Mouse (Mus musculus): ENCODE results near the gene Tmem178b. TPM values are rescaled to one million over a fixed set of nuclear protein-coding genes. Genes with fewer than 3 reads are reported as not detected.

Gene Tmem178b
- polyA plus RNA-seq, 1 experiment from 2014 or later: 18.2 TPM

DNA sequence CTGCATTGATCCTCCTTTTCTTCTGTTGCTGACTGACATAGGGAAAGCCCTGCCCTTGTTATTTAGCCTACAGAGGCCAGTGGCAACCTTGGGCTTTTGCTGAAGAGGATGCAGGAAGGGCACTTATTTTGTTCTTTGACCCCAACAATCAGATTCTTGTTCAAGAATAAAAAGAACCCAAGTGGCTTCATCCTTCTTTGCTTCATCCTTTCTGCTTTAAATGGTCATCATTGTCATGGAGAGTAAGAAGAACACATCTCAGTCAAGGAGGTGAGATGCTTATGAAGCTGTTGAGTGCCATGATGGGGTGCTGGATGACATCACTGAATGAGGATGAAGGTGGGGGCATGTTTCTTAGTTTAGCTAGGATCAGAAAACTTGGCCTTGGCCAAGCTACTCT, 159.8 kb downstream of the Tmem178b start:
- H3K9me3 ChIP-seq: no peaks in the 10 kb centered on the region

DNA sequence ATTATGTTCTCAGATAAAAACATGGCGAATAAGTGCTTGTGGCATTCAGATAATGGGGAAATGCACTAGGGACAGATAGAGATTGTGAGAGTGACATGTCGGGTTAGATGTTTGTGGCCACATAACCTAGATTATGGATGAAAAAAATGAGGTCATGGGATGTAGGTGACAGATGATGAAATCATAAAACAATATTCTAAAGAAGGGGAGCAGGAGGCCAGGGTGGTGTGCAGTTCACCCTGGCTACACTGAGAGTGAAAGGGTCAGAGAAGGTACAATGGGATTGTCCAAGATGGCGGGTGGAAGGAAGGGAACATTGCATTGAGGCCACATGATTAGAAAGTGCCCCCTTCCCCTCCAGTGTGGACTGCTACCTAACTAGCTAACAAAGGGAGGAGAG, 160.9 kb downstream of the Tmem178b start:
- Histone ChIP-seq H3K27ac (replicated peaks) (no peak overlapping the region), H3K4me3 (no peak overlapping the region), H3K9ac (replicated peaks) (no peak overlapping the region), H3K27me3 (no peaks in the 10 kb centered on the region), H3K9me3 (no peaks in the 10 kb centered on the region), H3K4me1 (peaks cover 3% of the 10 kb centered on the region; the same call in 1 of the 2 replicates), H3K4me2 (replicated peaks) (no peak overlapping the region), H3K36me3 (no peaks in the 10 kb centered on the region)
- no peak for ATAC-seq (ENCODE audit: low FRiP score, low read depth)
- WGBS: 92% methylated on average over 3 of the region's 3 CpGs

More for the DNA sequence above, 159.8 kb downstream of the Tmem178b start:
- Histone ChIP-seq H3K9ac (replicated peaks) (no peak overlapping the region), H3K4me3 (no peak overlapping the region), H3K27ac (replicated peaks) (no peak overlapping the region), H3K27me3 (no peaks in the 10 kb centered on the region), H3K4me2 (replicated peaks) (no peak overlapping the region), H3K36me3 (no peaks in the 10 kb centered on the region), H3K4me1 (peaks cover 3% of the 10 kb centered on the region; the same call in 1 of the 2 replicates)
- ATAC-seq (ENCODE audit: low FRiP score, low read depth): no peak

DNA sequence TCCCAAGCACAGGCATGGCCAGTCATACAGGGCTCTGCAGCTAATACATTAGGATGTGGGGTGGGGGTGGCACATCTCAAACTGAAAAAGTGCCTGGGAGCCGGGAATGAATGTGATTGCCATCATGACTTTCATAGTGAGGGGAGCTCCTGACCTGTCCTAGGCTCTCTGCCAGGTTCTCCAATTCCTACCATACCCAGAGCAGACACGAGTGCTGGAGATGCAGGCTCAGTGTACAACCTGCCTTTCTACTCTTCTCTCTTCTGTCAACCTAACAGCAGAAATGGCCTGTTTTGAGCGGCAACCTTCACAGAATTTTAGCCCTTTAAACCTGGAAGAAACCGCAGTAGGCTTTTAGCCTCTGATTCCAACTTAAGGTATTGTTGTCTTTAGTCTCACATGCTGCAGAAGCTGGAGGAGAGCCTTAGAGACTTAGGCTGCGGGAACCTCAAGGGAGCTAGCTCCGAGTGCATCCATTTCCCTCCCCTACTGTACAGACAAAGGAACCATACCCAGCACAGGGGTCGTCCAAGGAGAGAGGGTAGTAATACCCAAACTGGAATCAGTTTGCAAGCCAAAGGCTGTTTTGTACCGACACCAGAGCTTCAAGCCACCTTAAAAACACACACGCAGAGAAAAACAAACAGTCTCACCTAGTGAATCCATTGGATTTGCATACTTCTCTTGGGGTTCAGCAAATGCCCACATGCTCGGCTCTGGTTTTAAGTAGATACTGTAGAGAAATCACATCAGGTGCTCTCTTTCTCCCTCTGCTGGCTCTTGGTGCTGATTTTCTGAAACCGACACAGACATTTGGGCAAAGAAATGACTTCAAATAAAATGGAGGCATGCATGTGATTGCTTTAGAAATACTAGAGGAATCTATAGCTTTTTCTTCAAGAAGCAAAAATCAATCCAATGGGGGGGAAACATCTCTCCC, 176.2 kb downstream of the Tmem178b start:
- WGBS: 32% methylated on average over 11 of the region's 11 CpGs
- peak overlapping the region; percentile 89 for H3K27ac ChIP-seq (replicated peaks)
- peak overlapping the region; percentile 30 for H3K4me2 ChIP-seq (replicated peaks)
- H3K4me3 ChIP-seq: no peak overlapping the region
- no peaks in the 10 kb centered on the region for H3K36me3 ChIP-seq
- H3K9me3 ChIP-seq: no peaks in the 10 kb centered on the region
- H3K27me3 ChIP-seq: peaks cover 6% of the 10 kb centered on the region; the same call in 1 of the 2 replicates
- peaks cover 19% of the 10 kb centered on the region for H3K4me1 ChIP-seq
- peak overlapping the region; percentile 20; the same call in 1 of the 2 replicates for H3K9ac ChIP-seq (replicated peaks)
- peak; percentile 79 for ATAC-seq (ENCODE audit: low FRiP score, low read depth)

DNA sequence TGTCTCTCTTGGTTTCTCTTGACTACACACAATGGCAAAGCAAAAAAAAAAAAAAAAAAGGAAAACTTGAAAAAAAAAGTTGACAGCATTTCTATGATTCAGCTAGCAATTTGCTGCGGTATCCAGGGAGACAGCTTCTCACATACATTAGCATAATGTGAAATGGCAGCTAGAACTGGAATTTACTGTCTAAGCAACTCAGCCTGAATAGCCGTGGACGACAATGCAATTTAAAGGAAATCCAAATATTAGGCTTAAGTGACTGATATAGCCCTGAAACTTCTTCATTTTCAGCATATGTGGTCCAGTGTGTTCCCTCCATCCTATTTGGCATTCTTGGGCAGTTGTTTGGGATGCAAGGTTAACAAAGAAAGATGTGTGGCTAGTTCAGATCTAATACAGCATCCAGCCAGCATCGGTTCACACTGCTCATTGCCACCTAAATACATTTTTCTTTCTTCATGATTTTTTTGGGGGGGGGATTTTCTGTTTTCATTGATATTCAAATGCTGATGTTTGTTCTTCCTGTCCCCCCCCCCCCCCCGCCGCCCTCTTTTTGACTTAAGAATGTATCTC, 176.9 kb downstream of the Tmem178b start:
- peak; percentile 92 for ATAC-seq (ENCODE audit: low FRiP score, low read depth)
- Histone ChIP-seq H3K4me1 (peaks cover 19% of the 10 kb centered on the region), H3K9ac (replicated peaks) (no peak overlapping the region)

DNA sequence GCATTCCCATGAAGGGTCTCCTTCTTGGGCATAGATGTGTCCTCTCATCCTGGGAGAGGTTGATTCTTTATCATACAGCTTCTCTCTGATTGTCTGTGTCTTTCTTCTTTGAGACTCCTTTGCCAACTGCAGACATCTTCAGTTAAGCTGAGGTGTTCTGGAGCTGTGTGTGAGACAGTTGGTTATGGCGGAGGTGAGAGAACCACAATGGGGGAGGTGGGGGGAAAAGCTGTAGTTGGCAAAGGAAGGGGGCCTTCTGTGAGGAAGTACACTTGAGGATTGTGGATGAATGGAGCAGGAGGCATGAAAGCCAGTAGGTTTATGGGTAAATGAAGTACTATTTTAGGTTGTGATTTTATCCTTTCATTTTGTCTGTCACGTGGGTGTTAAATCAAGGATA, 178.6 kb downstream of the Tmem178b start:
- ATAC-seq (ENCODE audit: low FRiP score, low read depth): no peak
- Histone ChIP-seq H3K9me3 (no peaks in the 10 kb centered on the region), H3K27ac (replicated peaks) (no peak overlapping the region), H3K9ac (replicated peaks) (no peak overlapping the region), H3K4me2 (replicated peaks) (no peak overlapping the region), H3K4me1 (peaks cover 19% of the 10 kb centered on the region), H3K27me3 (peaks cover 6% of the 10 kb centered on the region; the same call in 1 of the 2 replicates), H3K4me3 (no peak overlapping the region), H3K36me3 (no peaks in the 10 kb centered on the region)
- 97% methylated on average over 2 of the region's 2 CpGs for WGBS

More for the DNA sequence above, 176.9 kb downstream of the Tmem178b start:
- peaks cover 6% of the 10 kb centered on the region; the same call in 1 of the 2 replicates for H3K27me3 ChIP-seq
- H3K9me3 ChIP-seq: no peaks in the 10 kb centered on the region
- 43% methylated on average over 6 of the region's 6 CpGs for WGBS
- H3K4me2 ChIP-seq (replicated peaks): peak overlapping the region; percentile 30; the same call in 1 of the 2 replicates
- no peak overlapping the region for H3K4me3 ChIP-seq
- H3K36me3 ChIP-seq: no peaks in the 10 kb centered on the region
- peak overlapping the region; percentile 89 for H3K27ac ChIP-seq (replicated peaks)

DNA sequence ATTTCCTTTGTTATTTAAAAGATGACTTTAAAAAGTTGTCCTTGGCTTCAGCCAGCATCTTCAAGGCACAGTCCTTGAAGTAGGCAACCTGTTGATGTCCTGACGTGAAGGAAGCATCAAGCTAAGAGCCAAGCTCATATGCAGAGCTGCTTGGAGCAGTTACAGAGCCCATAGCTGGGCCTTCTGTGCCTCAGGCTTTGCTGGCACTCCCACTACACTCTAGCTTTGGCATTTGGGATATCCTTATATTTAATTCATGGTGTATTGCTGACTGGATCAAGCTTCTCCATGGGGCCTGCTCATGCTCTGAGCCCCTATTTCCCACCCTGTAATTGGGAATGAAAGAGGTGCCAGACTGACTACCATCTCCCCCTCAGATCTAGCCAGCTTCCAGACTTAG, 179.5 kb downstream of the Tmem178b start:
- no peak overlapping the region for H3K4me3 ChIP-seq
- no peak overlapping the region for H3K9ac ChIP-seq (replicated peaks)
- ATAC-seq (ENCODE audit: low FRiP score, low read depth): no peak
- peaks cover 6% of the 10 kb centered on the region; the same call in 1 of the 2 replicates for H3K27me3 ChIP-seq
- H3K27ac ChIP-seq (replicated peaks): no peak overlapping the region
- no peaks in the 10 kb centered on the region for H3K36me3 ChIP-seq
- no peaks in the 10 kb centered on the region for H3K9me3 ChIP-seq
- WGBS: 80% methylated on average over 1 of the region's 1 CpGs
- no peak overlapping the region for H3K4me2 ChIP-seq (replicated peaks)
- peaks cover 19% of the 10 kb centered on the region for H3K4me1 ChIP-seq

DNA sequence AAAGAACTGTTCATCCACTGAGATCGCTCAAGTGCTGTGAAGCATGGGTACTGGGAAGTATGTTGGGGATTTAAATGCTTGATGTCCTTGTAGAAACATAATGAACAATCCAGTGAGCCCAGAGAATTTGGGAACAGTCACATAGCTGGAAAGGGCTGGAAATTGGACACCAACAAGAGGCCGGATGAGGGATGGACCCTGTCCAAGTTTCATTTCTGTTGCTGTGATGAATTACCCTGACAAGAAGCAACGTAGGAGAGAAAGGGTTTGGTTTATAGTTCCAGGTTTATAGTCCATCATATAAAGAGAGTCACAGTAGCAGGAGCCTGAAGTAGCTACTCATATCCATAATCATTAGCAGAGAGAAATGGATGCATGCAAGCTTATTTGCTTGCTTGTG, 186.4 kb downstream of the Tmem178b start:
- no peak overlapping the region for H3K9ac ChIP-seq (replicated peaks)
- no peak overlapping the region for H3K4me3 ChIP-seq
- H3K36me3 ChIP-seq: no peaks in the 10 kb centered on the region
- ATAC-seq (ENCODE audit: low FRiP score, low read depth): no peak
- H3K27ac ChIP-seq (replicated peaks): no peak overlapping the region
- H3K9me3 ChIP-seq: no peaks in the 10 kb centered on the region
- H3K27me3 ChIP-seq: no peaks in the 10 kb centered on the region
- WGBS: 92% methylated on average over 3 of the region's 3 CpGs
- no peak overlapping the region for H3K4me2 ChIP-seq (replicated peaks)
- H3K4me1 ChIP-seq: 0 out of 2 replicates have a peak, but pooled peaks cover 5% of the 10 kb centered on the region

DNA sequence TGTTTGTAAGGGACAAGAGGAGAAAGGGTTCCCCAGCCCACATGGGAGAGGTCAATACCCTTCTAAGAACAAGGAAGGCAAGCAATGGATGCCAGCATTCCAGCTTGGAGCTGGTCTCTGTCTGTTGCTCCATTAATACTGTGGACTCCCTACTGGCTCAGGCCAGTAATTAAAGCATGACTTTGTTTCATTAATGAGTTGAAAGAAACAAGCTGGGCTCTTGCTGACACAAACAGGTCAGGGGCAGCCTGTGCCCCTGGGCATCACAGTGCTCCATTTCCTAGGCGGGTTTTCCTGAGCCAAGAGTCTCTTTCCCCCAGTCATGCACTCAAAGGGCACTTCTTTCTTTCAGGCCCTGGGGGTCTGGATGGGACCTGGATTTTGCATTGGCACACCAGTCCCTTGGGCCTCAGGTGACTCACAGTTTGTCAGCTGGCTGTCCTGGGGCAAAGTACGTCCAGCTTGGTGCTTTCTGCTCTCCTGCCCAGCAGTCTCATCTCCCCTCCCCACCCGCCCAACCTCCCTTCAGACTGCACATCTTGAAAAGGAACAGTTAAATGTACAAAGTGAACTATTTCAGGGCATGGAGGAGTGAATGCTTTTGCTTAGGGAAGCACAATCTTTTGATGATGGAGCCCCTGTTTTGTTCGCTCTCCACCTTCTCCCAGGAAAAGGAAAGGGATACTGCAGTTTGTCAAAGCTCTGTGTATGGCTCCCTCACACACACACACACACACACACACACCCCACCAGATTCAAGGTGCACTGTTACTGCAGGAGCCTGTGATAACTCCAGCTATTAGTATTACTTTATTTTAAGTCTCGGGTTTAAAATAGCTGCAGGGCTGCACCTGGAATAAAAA, 188.5 kb downstream of the Tmem178b start:
- 78% methylated on average over 5 of the region's 5 CpGs for WGBS
- Histone ChIP-seq H3K4me3 (no peak overlapping the region), H3K4me1 (0 out of 2 replicates have a peak, but pooled peaks cover 5% of the 10 kb centered on the region), H3K9ac (replicated peaks) (no peak overlapping the region), H3K27me3 (no peaks in the 10 kb centered on the region), H3K27ac (replicated peaks) (no peak overlapping the region), H3K36me3 (no peaks in the 10 kb centered on the region), H3K4me2 (replicated peaks) (no peak overlapping the region), H3K9me3 (no peaks in the 10 kb centered on the region)
- no peak for ATAC-seq (ENCODE audit: low FRiP score, low read depth)

DNA sequence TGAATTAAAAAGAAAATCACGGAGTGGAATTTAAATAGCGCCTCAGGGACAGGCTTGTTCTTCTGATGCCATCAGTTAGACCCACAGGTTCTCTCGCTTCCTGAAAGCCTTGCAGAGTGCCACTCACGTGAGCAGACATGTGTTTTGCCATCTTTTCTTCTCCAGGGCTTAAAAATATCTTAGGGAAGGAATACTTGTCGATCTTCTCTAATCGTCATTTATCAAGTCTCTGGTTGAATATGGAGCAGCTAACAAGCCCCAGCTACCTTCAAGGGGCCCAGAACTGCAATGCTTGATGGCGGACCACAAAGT, 189.1 kb downstream of the Tmem178b start:
- Histone ChIP-seq H3K4me2 (replicated peaks) (no peak overlapping the region), H3K9me3 (no peaks in the 10 kb centered on the region), H3K36me3 (no peaks in the 10 kb centered on the region), H3K27me3 (no peaks in the 10 kb centered on the region), H3K27ac (replicated peaks) (no peak overlapping the region), H3K4me1 (0 out of 2 replicates have a peak, but pooled peaks cover 5% of the 10 kb centered on the region), H3K4me3 (no peak overlapping the region), H3K9ac (replicated peaks) (no peak overlapping the region)
- no peak for ATAC-seq (ENCODE audit: low FRiP score, low read depth)
- WGBS: 88% methylated on average over 7 of the region's 7 CpGs

DNA sequence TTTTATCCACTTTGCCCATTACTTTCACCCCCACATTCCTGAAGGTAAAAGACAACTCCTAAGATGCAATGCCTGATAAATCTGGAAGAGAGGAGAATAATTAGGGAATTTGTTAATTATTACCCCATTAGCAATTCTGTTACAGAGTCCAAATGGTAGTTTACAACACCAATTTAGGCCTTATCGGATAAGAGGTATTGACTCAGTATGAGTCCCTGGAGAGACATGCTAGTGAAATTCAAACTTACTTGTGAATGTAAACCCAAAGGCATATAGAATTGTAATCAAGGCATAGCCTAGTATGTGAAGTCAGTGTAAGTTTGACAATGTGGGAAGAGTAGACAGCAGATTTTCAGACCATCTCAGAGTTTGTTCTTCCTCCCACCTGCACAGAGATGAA, 190.4 kb downstream of the Tmem178b start:
- no peak overlapping the region for H3K27ac ChIP-seq (replicated peaks)
- H3K4me1 ChIP-seq: 0 out of 2 replicates have a peak, but pooled peaks cover 5% of the 10 kb centered on the region
- no peaks in the 10 kb centered on the region for H3K36me3 ChIP-seq
- no peak overlapping the region for H3K4me2 ChIP-seq (replicated peaks)
- no peak overlapping the region for H3K9ac ChIP-seq (replicated peaks)
- no peaks in the 10 kb centered on the region for H3K9me3 ChIP-seq
- WGBS: 93% methylated on average over 1 of the region's 1 CpGs
- no peak overlapping the region for H3K4me3 ChIP-seq
- H3K27me3 ChIP-seq: no peaks in the 10 kb centered on the region
- ATAC-seq (ENCODE audit: low FRiP score, low read depth): no peak

DNA sequence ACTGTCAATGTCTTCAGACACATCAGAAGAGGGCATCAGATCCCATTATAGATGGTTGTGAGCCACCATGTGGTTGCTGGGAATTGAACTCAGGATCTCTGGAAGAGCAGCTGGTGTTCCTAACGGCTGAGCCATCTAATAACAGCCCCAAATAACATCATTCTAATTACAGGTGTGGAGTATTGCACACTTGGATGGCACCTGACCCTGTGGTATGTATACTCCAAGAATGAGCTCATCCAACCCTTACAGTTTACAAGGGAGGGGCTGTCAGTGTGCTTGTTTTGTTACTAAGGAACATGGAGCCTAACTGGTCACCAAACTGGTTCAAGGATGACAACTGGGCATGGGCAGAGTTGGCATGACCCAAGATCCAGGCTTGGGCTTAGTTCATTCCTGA, 190.8 kb downstream of the Tmem178b start:
- H3K9ac ChIP-seq (replicated peaks): no peak overlapping the region
- 66% methylated on average over 1 of the region's 1 CpGs for WGBS
- no peak overlapping the region for H3K27ac ChIP-seq (replicated peaks)
- ATAC-seq (ENCODE audit: low FRiP score, low read depth): no peak
- H3K4me1 ChIP-seq: 0 out of 2 replicates have a peak, but pooled peaks cover 5% of the 10 kb centered on the region
- H3K4me3 ChIP-seq: no peak overlapping the region
- no peak overlapping the region for H3K4me2 ChIP-seq (replicated peaks)
- H3K27me3 ChIP-seq: no peaks in the 10 kb centered on the region
- no peaks in the 10 kb centered on the region for H3K9me3 ChIP-seq
- H3K36me3 ChIP-seq: no peaks in the 10 kb centered on the region

Measured in midbrain, embryonic 12.5 days (tissue).